Mouse (Mus musculus) thymus, postnatal 25 days (tissue): ENCODE measurements around the gene Hs2st1.

Source experiments
- DNase-seq: peaks from one replicate; pipeline ENCODE4 v3.0.0; 2022

The Hs2st1 gene

GRCm38 (mm10) chr3:144434276-144434675, 135.7 kb downstream of the Hs2st1 start:
- DNase-seq: no peak

GRCm38 (mm10) chr3:144433039-144433438, 136.9 kb downstream of the Hs2st1 start:
- DNase-seq: no peak

DNA sequence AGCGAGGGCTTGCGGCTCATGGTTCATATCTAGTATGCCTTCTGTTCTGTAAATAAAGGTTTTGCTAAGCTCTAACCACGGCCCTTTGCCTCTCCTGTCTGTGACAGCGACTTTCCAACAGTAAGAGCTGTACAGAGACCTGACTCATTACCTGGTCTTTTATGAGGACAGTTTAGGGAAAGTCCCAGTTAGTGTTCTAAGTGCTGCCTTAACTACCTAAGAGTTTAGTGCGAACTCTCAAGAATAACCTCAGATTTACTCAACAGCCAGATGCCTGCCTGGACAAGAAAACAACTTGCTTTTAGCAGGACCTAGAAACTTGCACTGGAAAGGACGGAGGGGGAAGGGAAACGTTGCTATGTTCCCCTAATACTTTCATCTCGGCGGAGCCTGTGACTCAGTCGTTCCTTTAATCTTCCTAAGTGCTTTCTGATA, 137.8 kb downstream of the Hs2st1 start:
- no peak for DNase-seq

DNA sequence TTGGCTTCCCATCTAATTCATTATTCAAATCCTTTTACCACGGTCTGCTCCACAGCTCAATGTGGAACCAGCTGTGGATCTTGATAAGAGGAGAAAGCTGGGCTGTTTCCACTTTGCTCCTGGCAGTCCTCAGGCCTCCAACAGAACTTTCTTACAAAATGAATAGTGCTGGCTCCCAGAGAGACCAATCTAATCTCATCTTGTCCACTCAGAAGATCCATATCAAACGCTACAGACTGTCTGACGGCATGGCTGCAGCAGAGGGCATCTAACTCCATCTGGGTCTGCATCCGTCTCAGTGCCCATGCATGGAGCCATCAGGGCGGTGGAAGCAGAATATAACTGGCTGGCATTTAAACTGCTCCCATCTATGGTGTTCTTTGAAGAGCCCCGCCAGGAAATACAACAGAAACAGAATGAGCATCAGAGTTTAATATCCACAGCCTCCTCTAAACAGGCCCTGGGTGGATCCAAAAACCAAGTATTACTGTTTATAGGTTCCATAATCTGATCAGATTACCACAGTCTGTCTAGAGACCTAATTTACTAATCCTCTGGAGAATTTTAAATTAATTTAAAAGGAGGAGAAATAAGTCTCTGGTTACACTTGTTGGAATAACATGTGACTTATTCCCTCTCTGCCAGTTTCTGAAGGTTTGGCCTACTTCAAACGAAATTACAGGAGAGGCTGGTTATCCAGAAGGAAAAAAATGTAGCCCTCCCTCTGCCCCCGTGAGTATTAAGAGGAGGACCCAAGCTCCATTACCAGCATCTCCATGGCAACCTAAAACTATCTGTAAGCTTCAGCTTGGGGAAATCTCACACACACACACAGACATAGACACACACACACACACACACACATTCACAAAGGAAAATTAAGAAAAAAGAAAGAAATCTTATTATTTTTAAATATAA, 141.2 kb downstream of the Hs2st1 start:
- no peak for DNase-seq

- no peak for DNase-seq
Observed at GRCm38 (mm10) chr3:144425041-144425448, 144.9 kb downstream of the Hs2st1 start.

- DNase-seq: no peak
Observed at GRCm38 (mm10) chr3:144421404-144422180, 148.4 kb downstream of the Hs2st1 start.

- no peak for DNase-seq
Observed at GRCm38 (mm10) chr3:144413821-144414220, 156.2 kb downstream of the Hs2st1 start.

DNA sequence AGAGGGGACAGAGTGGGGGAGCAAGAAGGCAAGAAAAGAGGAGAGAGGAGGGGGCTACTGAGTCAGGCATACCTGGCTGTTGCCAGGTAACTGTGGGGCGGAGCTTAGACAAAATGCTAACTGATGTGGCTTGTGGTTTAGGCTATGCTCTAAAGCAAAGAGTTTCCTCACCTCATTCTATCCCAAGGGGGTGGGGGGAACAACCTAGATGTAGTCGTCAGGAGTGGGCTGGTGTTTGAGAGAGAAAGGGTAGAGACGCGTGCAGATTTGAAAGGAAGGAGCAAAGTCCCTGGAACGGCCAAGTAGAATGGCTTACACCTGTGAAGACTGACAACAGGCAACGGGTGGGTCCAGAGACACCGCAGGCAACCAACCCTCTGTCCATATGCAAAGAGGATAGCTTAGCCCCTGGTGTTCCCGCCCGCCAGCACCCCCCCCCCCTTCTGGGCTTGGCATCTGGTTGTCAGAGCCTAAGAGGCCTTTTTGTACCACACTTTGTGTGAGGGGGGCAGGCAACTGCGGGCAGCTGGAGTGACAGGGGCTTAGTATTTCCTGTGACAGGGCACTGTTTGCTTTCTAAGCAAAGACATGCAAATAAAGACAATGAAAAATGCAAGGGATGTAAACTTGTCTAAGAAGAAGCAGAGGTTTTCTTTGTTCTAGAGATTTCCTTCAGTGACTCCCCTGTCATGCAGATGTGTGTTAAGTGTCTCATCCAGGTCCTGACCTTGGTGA, 157.3 kb downstream of the Hs2st1 start:
- DNase-seq: peak; percentile 77

- DNase-seq: no peak
Observed at GRCm38 (mm10) chr3:144411650-144412278, 158.2 kb downstream of the Hs2st1 start.

- DNase-seq: no peak
Observed at GRCm38 (mm10) chr3:144411051-144411542, 158.9 kb downstream of the Hs2st1 start.

GRCm38 (mm10) chr3:144408953-144409352, 161.0 kb downstream of the Hs2st1 start:
- no peak for DNase-seq

GRCm38 (mm10) chr3:144405331-144405730, 164.7 kb downstream of the Hs2st1 start:
- DNase-seq: no peak

DNA sequence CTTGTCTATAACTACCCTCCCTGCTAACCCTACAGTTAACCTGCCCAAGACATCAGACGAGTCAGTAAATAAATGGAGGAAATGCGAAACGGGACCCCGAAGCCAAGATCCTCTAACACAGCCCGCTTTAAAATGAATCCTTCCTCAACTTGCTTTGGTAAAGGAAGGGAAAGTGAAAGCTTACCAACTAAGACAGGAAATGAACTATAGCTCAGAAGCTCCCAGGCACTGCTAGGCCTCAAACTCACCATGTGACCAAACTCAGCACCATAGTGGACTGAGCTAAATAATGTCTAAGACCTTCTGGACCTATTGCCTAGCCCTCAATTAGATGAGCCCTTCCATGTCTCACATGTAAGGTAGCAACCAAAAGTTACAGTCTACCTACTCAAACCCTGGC, 168.7 kb downstream of the Hs2st1 start:
- DNase-seq: no peak

- DNase-seq: no peak
Observed at GRCm38 (mm10) chr3:144400870-144401269, 169.1 kb downstream of the Hs2st1 start.

DNA sequence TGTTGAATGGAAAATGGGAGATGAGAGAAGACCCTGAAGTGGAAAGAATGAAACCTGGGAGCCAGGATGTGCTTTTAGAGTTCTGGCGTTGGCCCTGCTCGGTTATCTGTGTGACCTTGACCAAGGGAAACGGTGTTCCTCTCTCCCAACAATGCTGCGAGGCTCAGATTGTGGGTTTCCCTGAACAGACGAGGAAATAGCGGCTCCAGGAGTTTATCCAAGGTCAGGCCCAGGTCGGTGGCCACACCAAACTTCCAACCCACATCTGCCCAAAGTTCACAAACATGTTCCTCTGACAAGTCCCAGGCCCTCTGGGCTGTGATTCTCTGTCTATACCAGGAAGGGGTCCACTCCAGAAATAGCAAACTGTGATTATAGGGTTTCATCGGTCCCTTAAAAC, 169.6 kb downstream of the Hs2st1 start:
- no peak for DNase-seq

- DNase-seq: peak; percentile 79
Observed at GRCm38 (mm10) chr3:144399358-144400096, 170.5 kb downstream of the Hs2st1 start.

- DNase-seq: no peak
Observed at GRCm38 (mm10) chr3:144398166-144398565, 171.8 kb downstream of the Hs2st1 start.

DNA sequence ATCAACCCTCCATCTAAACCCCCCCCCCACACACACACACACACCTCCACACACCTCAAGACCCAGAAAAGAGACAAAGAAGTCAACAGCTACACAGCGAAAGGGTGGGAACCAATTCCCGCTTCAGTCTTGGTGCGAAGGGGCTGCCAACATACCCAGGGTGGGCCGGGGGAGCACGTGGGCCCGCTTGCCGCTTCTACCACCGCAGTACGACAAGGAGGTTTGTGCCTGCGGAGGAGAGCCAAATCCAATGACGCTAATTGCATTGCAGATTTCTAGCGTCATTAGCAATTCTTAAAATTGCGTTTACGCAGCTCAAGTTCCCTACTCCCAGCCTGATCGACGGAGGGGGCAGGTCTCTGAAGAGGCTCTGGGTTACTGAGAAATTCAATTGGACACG, 173.5 kb downstream of the Hs2st1 start:
- DNase-seq: no peak

DNA sequence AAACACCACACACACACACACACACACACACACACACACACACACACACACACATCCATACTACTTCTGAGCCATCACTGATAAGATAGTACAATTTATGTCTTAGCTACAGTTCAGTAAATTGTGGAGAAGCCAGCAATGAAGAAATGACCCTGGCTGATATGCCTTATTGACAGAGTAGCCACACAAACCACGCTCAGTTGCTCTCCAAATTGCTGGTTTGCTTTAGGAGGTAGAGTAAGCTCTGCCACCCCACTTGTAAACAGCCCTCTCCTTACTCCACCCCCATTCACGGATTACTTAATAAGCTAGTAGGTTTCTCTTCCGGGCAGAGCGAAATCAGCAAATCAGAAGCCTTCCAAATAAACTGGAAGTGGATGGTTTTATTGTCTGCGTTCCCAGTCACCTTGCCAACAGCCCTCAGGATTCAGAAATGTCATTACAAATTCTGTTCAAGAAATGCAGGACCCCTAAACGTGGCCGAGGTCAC, 175.5 kb downstream of the Hs2st1 start:
- no peak for DNase-seq

- DNase-seq: no peak
Observed at GRCm38 (mm10) chr3:144386446-144386845, 183.5 kb downstream of the Hs2st1 start.

- DNase-seq: no peak
Observed at GRCm38 (mm10) chr3:144384648-144385047, 185.3 kb downstream of the Hs2st1 start.
